Mouse (Mus musculus): ENCODE measurements at regions not wholly inside any gene's neighbourhood (a gene's known extent, or its start where the extent isn't known, plus 50 kb on each side); places are given as distances from the start of the nearest gene placed in this dataset.

GRCm38 (mm10) chr13:16670736-16671135 lies 659.1 kb downstream of the Inhba start:
- no peaks in the 10 kb centered on the region for H3K27me3 ChIP-seq (replicated peaks; ENCODE audit: control insufficient read depth, insufficient read depth, low read length)
- no peaks in the 10 kb centered on the region for H3K36me3 ChIP-seq (ENCODE audit: control insufficient read depth, insufficient read depth, low read length)
- no peak overlapping the region for H3K27ac ChIP-seq (replicated peaks; ENCODE audit: low read depth, low read length)
- no peaks in the 10 kb centered on the region for H3K4me1 ChIP-seq (ENCODE audit: control insufficient read depth, insufficient read depth, low read length)
- no peak overlapping the region for H3K4me3 ChIP-seq (ENCODE audit: low read depth, low read length)
- no peak overlapping the region for H3K9ac ChIP-seq (ENCODE audit: low read depth, low read length)
- ATAC-seq (ENCODE audit: low read depth) = no peak
- H3K9me3 ChIP-seq (ENCODE audit: control insufficient read depth, low read length) = no peaks in the 10 kb centered on the region
- H3K4me2 ChIP-seq (ENCODE audit: low read depth, low read length) = no peak overlapping the region
- DNase-seq (ENCODE audit: low spot score) = peak; percentile 20

DNA sequence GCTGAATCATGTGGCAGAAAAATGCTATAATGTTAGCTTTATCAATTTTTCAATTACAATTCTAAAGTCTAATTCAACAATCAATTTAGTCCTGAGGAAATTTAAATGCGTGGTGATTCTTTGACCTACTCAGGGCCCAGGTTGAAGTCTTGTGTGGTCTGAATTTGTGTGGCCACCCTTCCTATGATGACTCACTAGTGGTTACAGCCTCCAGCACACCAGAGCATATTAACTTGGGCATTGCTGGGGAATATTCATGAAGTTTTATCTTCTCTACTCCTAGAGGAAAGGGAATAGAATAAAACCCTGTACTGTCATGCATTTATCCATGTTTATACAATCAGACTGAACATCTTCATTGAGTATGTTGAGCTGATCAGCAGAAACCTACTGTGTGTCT lies 665.2 kb downstream of the Inhba start:
- Histone ChIP-seq H3K27ac (replicated peaks; ENCODE audit: low read depth, low read length) (no peak overlapping the region), H3K4me3 (ENCODE audit: low read depth, low read length) (no peak overlapping the region), H3K27me3 (replicated peaks; ENCODE audit: control insufficient read depth, insufficient read depth, low read length) (no peaks in the 10 kb centered on the region), H3K4me2 (ENCODE audit: low read depth, low read length) (no peak overlapping the region), H3K36me3 (ENCODE audit: control insufficient read depth, insufficient read depth, low read length) (no peaks in the 10 kb centered on the region), H3K9me3 (ENCODE audit: control insufficient read depth, low read length) (no peaks in the 10 kb centered on the region), H3K4me1 (ENCODE audit: control insufficient read depth, insufficient read depth, low read length) (no peaks in the 10 kb centered on the region), H3K9ac (ENCODE audit: low read depth, low read length) (no peak overlapping the region)
- 69% methylated on average over 1 of the region's 1 CpGs for whole genome bisulfite sequencing
- ATAC-seq (ENCODE audit: low read depth) (no peak), DNase-seq (ENCODE audit: low spot score) (no peak)

- H3K27ac ChIP-seq (replicated peaks; ENCODE audit: low read depth, low read length) = no peak overlapping the region
- ATAC-seq (ENCODE audit: low read depth) = no peak
- H3K4me3 ChIP-seq (ENCODE audit: low read depth, low read length) = no peak overlapping the region
- no peak overlapping the region for H3K4me2 ChIP-seq (ENCODE audit: low read depth, low read length)
- H3K4me1 ChIP-seq (ENCODE audit: control insufficient read depth, insufficient read depth, low read length) = no peaks in the 10 kb centered on the region
- H3K27me3 ChIP-seq (replicated peaks; ENCODE audit: control insufficient read depth, insufficient read depth, low read length) = no peaks in the 10 kb centered on the region
- WGBS = 68% methylated on average over 1 of the region's 1 CpGs
- H3K9me3 ChIP-seq (ENCODE audit: control insufficient read depth, low read length) = no peaks in the 10 kb centered on the region
- H3K36me3 ChIP-seq (ENCODE audit: control insufficient read depth, insufficient read depth, low read length) = no peaks in the 10 kb centered on the region
- H3K9ac ChIP-seq (ENCODE audit: low read depth, low read length) = no peak overlapping the region
- no peak for DNase-seq (ENCODE audit: low spot score)
These were observed 666.8 kb downstream of the Inhba start for GRCm38 (mm10) chr13:16678246-16679024.

DNA sequence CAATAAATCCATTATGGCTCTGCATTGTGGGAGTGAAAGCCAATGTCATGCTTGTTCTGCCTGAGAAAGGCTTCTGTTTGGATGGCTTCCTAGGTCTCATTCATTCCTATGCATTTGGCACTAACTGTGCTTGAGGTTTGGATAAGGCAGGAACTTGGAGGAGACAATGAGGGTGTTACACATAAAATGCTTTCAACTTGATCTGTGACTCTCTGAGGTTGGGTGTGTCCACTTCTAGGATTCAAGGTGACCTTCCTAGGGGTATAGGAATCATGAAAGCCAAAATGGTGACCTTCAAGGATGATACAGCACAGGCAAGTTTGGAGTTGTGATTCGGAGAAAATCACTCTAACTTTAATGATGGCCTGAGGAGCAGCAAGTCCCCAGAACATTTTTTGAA lies 682.5 kb downstream of the Inhba start:
- no peak for ATAC-seq (ENCODE audit: low read depth)

DNA sequence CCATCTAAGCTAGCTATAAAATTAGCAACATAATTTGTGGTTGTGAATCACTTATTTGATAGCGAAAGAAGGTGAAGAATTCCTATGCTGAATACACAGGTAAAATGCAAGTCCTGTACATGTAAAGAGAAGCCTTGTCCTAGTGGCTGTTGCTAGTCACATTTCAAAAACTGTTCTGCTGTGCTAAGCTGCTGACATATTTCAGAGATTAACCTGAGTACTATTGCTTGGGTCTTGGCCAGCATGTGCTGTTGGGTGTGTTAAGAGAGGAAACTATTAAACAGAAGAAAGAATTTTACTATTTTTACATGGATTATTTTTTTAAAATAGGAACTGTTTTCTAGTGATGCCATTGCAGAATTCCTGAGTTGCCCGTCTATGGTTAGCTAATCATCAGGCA lies 689.3 kb downstream of the Inhba start:
- DNase-seq (ENCODE audit: low spot score) = no peak
- no peak for ATAC-seq (ENCODE audit: low read depth)
- no peaks in the 10 kb centered on the region for H3K9me3 ChIP-seq (ENCODE audit: control insufficient read depth, low read length)
- H3K4me2 ChIP-seq (ENCODE audit: low read depth, low read length) = no peak overlapping the region
- H3K4me3 ChIP-seq (ENCODE audit: low read depth, low read length) = no peak overlapping the region
- no peaks in the 10 kb centered on the region for H3K36me3 ChIP-seq (ENCODE audit: control insufficient read depth, insufficient read depth, low read length)
- H3K27me3 ChIP-seq (replicated peaks; ENCODE audit: control insufficient read depth, insufficient read depth, low read length) = no peaks in the 10 kb centered on the region
- 77% methylated on average over 2 of the region's 2 CpGs for WGBS
- H3K27ac ChIP-seq (replicated peaks; ENCODE audit: low read depth, low read length) = no peak overlapping the region
- no peaks in the 10 kb centered on the region for H3K4me1 ChIP-seq (ENCODE audit: control insufficient read depth, insufficient read depth, low read length)
- no peak overlapping the region for H3K9ac ChIP-seq (ENCODE audit: low read depth, low read length)

More for the DNA sequence above, 682.5 kb downstream of the Inhba start:
- no peak overlapping the region for H3K9ac ChIP-seq (ENCODE audit: low read depth, low read length)
- DNase-seq (ENCODE audit: low spot score) = no peak
- no peak overlapping the region for H3K27ac ChIP-seq (replicated peaks; ENCODE audit: low read depth, low read length)
- no peak overlapping the region for H3K4me3 ChIP-seq (ENCODE audit: low read depth, low read length)
- no peaks in the 10 kb centered on the region for H3K4me1 ChIP-seq (ENCODE audit: control insufficient read depth, insufficient read depth, low read length)
- no peaks in the 10 kb centered on the region for H3K9me3 ChIP-seq (ENCODE audit: control insufficient read depth, low read length)
- no peaks in the 10 kb centered on the region for H3K36me3 ChIP-seq (ENCODE audit: control insufficient read depth, insufficient read depth, low read length)
- no peaks in the 10 kb centered on the region for H3K27me3 ChIP-seq (replicated peaks; ENCODE audit: control insufficient read depth, insufficient read depth, low read length)
- 74% methylated on average over 1 of the region's 1 CpGs for WGBS
- H3K4me2 ChIP-seq (ENCODE audit: low read depth, low read length) = no peak overlapping the region

DNA sequence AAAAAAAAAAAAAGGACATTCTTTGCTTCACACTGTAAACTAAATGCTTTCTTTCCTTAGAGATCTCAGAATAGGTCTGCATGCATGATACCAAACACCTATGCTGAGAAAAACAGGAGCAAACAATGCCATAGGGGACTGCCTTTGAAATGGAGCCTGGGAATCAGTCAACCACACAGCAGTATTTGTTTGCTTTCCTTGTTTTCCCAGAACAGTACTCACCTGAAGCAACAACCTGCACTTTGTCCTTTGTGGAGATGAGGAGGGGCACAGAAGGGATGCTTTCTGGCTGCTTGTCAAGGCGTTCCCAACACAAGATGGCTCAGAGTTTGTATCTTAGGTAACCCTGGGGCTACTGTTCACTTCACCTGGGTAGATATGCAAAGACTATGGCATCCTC lies 690.5 kb downstream of the Inhba start:
- Histone ChIP-seq H3K4me2 (ENCODE audit: low read depth, low read length) (no peak overlapping the region), H3K27me3 (replicated peaks; ENCODE audit: control insufficient read depth, insufficient read depth, low read length) (no peaks in the 10 kb centered on the region), H3K9ac (ENCODE audit: low read depth, low read length) (no peak overlapping the region), H3K9me3 (ENCODE audit: control insufficient read depth, low read length) (no peaks in the 10 kb centered on the region), H3K36me3 (ENCODE audit: control insufficient read depth, insufficient read depth, low read length) (no peaks in the 10 kb centered on the region), H3K4me3 (ENCODE audit: low read depth, low read length) (no peak overlapping the region), H3K4me1 (ENCODE audit: control insufficient read depth, insufficient read depth, low read length) (no peaks in the 10 kb centered on the region), H3K27ac (replicated peaks; ENCODE audit: low read depth, low read length) (no peak overlapping the region)
- 33% methylated on average over 1 of the region's 1 CpGs for WGBS
- no peak for ATAC-seq (ENCODE audit: low read depth)
- DNase-seq (ENCODE audit: low spot score) = no peak

GRCm38 (mm10) chr13:16705217-16706104 lies 693.8 kb downstream of the Inhba start:
- no peak overlapping the region for H3K9ac ChIP-seq (ENCODE audit: low read depth, low read length)
- WGBS = 62% methylated on average over 10 of the region's 10 CpGs
- H3K27ac ChIP-seq (replicated peaks; ENCODE audit: low read depth, low read length) = no peak overlapping the region
- H3K36me3 ChIP-seq (ENCODE audit: control insufficient read depth, insufficient read depth, low read length) = no peaks in the 10 kb centered on the region
- H3K4me2 ChIP-seq (ENCODE audit: low read depth, low read length) = no peak overlapping the region
- peak; percentile 77 for ATAC-seq (ENCODE audit: low read depth)
- H3K9me3 ChIP-seq (ENCODE audit: control insufficient read depth, low read length) = no peaks in the 10 kb centered on the region
- no peak overlapping the region for H3K4me3 ChIP-seq (ENCODE audit: low read depth, low read length)
- no peaks in the 10 kb centered on the region for H3K4me1 ChIP-seq (ENCODE audit: control insufficient read depth, insufficient read depth, low read length)
- no peaks in the 10 kb centered on the region for H3K27me3 ChIP-seq (replicated peaks; ENCODE audit: control insufficient read depth, insufficient read depth, low read length)
- DNase-seq (ENCODE audit: low spot score) = peak; percentile 44

DNA sequence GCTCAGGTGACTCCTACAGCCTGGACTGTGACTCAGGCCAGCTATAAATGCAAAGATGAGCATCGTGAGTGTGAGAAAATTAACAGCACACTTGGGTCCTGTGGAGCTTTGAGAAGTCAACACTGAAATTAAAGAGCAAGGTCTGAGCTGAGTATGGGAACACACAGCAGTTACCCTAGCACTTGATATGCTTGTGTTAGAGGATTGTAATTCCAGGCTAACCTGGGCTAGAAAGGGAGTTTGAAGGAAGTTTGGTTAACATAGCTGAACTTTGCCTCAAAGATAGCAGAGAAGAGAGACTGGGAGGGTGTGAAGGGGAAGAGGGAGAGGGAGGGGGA lies 694.4 kb downstream of the Inhba start:
- no peak for ATAC-seq (ENCODE audit: low read depth)
- 63% methylated on average over 1 of the region's 1 CpGs for whole genome bisulfite sequencing

More for the DNA sequence above, 694.4 kb downstream of the Inhba start:
- no peaks in the 10 kb centered on the region for H3K36me3 ChIP-seq (ENCODE audit: control insufficient read depth, insufficient read depth, low read length)
- DNase-seq (ENCODE audit: low spot score) = no peak
- H3K4me1 ChIP-seq (ENCODE audit: control insufficient read depth, insufficient read depth, low read length) = peaks cover under 1% of the 10 kb centered on the region; the same call in 1 of the 2 replicates
- H3K27me3 ChIP-seq (replicated peaks; ENCODE audit: control insufficient read depth, insufficient read depth, low read length) = no peaks in the 10 kb centered on the region
- H3K4me3 ChIP-seq (ENCODE audit: low read depth, low read length) = no peak overlapping the region
- no peaks in the 10 kb centered on the region for H3K9me3 ChIP-seq (ENCODE audit: control insufficient read depth, low read length)
- no peak overlapping the region for H3K27ac ChIP-seq (replicated peaks; ENCODE audit: low read depth, low read length)
- H3K4me2 ChIP-seq (ENCODE audit: low read depth, low read length) = no peak overlapping the region
- no peak overlapping the region for H3K9ac ChIP-seq (ENCODE audit: low read depth, low read length)

All from embryonic facial prominence, embryonic 14.5 days (tissue).